Mouse (Mus musculus) urinary bladder, adult 2 months (tissue): ENCODE results near the gene Edn2. TPM values are rescaled to one million over a fixed set of nuclear protein-coding genes. Genes with fewer than 3 reads are reported as not detected.
A peak's percentile ranks its signal among the peaks of the same experiment; 100 is the strongest.

Source experiments
- DNase-seq: peaks from one replicate; pipeline ENCODE4 v3.0.0; 2022; ENCODE audit warnings: low spot score
- polyA plus RNA-seq: library from polyadenylated mRNA; depleted of rRNA; stranded (reverse); fragments of >200 nt; gene quantifications from 2 replicates; pipeline ENCODE4 v1.2.3, GENCODE M21; 2012; rRNA removed

The Edn2 gene
- polyA plus RNA-seq: 0.10 and 0.24 TPM in 2 replicates

GRCm38 (mm10) chr4:120161166-120161949, at the start of gene Edn2:
Gene Edn2, plus strand, starts transcription at chr4:120161206.
- peak; percentile 76 for DNase-seq

GRCm38 (mm10) chr4:120115516-120115915, 45.5 kb upstream of the Edn2 start:
- DNase-seq: no peak

GRCm38 (mm10) chr4:120116312-120116711, 44.7 kb upstream of the Edn2 start:
- no peak for DNase-seq

GRCm38 (mm10) chr4:120120276-120120675, 40.7 kb upstream of the Edn2 start:
- no peak for DNase-seq

- no peak for DNase-seq
These were observed 36.4 kb upstream of the Edn2 start for GRCm38 (mm10) chr4:120124656-120125055.

GRCm38 (mm10) chr4:120126047-120126446, 35.0 kb upstream of the Edn2 start:
- no peak for DNase-seq

- DNase-seq: no peak
These were observed 33.7 kb upstream of the Edn2 start for GRCm38 (mm10) chr4:120127333-120127732.

- DNase-seq: no peak
These were observed 33.0 kb upstream of the Edn2 start for GRCm38 (mm10) chr4:120128033-120128432.

GRCm38 (mm10) chr4:120129233-120129885, 31.6 kb upstream of the Edn2 start:
- no peak for DNase-seq

- no peak for DNase-seq
These were observed 30.1 kb upstream of the Edn2 start for GRCm38 (mm10) chr4:120130926-120131325.

GRCm38 (mm10) chr4:120131441-120132220, 29.4 kb upstream of the Edn2 start:
- DNase-seq: peak; percentile 52

- no peak for DNase-seq
These were observed 26.8 kb upstream of the Edn2 start for GRCm38 (mm10) chr4:120134223-120134622.

- DNase-seq: no peak
These were observed 19.2 kb upstream of the Edn2 start for GRCm38 (mm10) chr4:120141810-120142209.

- DNase-seq: no peak
These were observed 18.1 kb upstream of the Edn2 start for GRCm38 (mm10) chr4:120142905-120143304.

GRCm38 (mm10) chr4:120144343-120144742, 16.7 kb upstream of the Edn2 start:
- no peak for DNase-seq

GRCm38 (mm10) chr4:120145931-120146330, 15.1 kb upstream of the Edn2 start:
- no peak for DNase-seq

GRCm38 (mm10) chr4:120148291-120149141, 12.5 kb upstream of the Edn2 start:
- DNase-seq: peak; percentile 84

GRCm38 (mm10) chr4:120149142-120149524, 11.9 kb upstream of the Edn2 start:
- no peak for DNase-seq

- DNase-seq: no peak
These were observed 10.6 kb upstream of the Edn2 start for GRCm38 (mm10) chr4:120150345-120150920.

GRCm38 (mm10) chr4:120151906-120152305, 9.1 kb upstream of the Edn2 start:
- DNase-seq: no peak

- DNase-seq: no peak
These were observed 8.4 kb upstream of the Edn2 start for GRCm38 (mm10) chr4:120152648-120153047.
